7 mouse cellular contexts compared by ENCODE assay signal in the genomic region with DNA sequence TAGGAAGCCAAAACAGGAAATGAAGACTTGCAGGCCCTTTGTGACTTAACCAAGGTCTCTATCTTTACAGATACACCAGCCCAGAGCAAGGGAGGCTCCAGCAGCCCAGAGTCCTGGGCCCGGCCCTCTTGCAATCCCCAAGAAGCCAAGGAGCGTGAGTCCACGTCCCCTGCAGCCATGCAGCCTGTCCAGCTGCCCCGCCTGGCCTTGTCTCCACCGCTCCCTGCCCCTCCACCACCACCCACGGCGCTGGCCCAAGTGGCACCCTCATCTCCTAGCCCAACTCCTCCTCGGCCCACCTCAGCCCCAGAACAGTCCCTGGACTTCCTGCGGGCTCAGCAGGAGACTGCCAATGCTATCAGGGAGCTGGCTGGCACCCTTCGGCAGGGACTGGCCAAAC. TPM values are rescaled to one million over a fixed set of nuclear protein-coding genes. Genes with fewer than 3 reads are reported as not detected.
A peak's percentile ranks its signal among the peaks of the same experiment; 100 is the strongest.
DNase-seq lines count a peak whose midpoint lies in the region; ATAC-seq lines count a peak whose summit lies in the region.

No protein-coding gene starts in this region.

- H3K9ac ChIP-seq in neural tube, embryonic 11.5 days (ENCODE audit: low read length), result peak overlapping the region; percentile 54
- H3K9ac ChIP-seq in heart, embryonic 13.5 days, result peak overlapping the region; percentile 85
- H3K9ac ChIP-seq in liver, embryonic 13.5 days, result peak overlapping the region; percentile 70

- peaks cover 13% of the 10 kb centered on the region for H3K4me1 ChIP-seq in neural tube, embryonic 11.5 days (ENCODE audit: control insufficient read depth, insufficient read depth, low read length)
- H3K4me1 ChIP-seq in heart, embryonic 13.5 days, result peaks cover 47% of the 10 kb centered on the region
- H3K4me1 ChIP-seq in liver, embryonic 13.5 days (replicated peaks), result peaks cover 46% of the 10 kb centered on the region

- H3K4me2 ChIP-seq in neural tube, embryonic 11.5 days (ENCODE audit: low read depth), result peak overlapping the region; percentile 47
- peak overlapping the region; percentile 98 for H3K4me2 ChIP-seq in heart, embryonic 13.5 days
- H3K4me2 ChIP-seq in liver, embryonic 13.5 days, result peak overlapping the region; percentile 99

- DNase-seq in neural tube, embryonic 11.5 days (ENCODE audit: low spot score), result no peak
- DNase-seq in neural tube, embryonic 10.5 days (ENCODE audit: extremely low spot score, low spot score), result no peak
- no peak for DNase-seq in liver, embryonic 13.5 days
- DNase-seq in thymus, postnatal 14 days, result peak; percentile 55
- no peak for DNase-seq in frontal cortex, adult 2 months (ENCODE audit: extremely low spot score in 1 of 2, low spot score in 1 of 2)
- DNase-seq in layer of hippocampus, adult 9-10 months (ENCODE audit: low spot score), result no peak

- peak overlapping the region; percentile 34 for H3K4me3 ChIP-seq in neural tube, embryonic 11.5 days (ENCODE audit: low read depth, low read length)
- peak overlapping the region; percentile 54 for H3K4me3 ChIP-seq in heart, embryonic 13.5 days
- peak overlapping the region; percentile 58 for H3K4me3 ChIP-seq in liver, embryonic 13.5 days (replicated peaks)

- 49% methylated on average over 10 of the region's 10 CpGs for WGBS in neural tube, embryonic 11.5 days
- WGBS in heart, embryonic 13.5 days, result 27% methylated on average over 10 of the region's 10 CpGs
- WGBS in liver, embryonic 13.5 days (ENCODE audit: insufficient replicate concordance), result 30% methylated on average over 10 of the region's 10 CpGs

- peaks cover 1% of the 10 kb centered on the region; the same call in 1 of the 2 replicates for H3K36me3 ChIP-seq in neural tube, embryonic 11.5 days (ENCODE audit: control insufficient read depth, insufficient read depth, low read length)
- H3K36me3 ChIP-seq in heart, embryonic 13.5 days, result peaks cover 25% of the 10 kb centered on the region
- peaks cover 8% of the 10 kb centered on the region for H3K36me3 ChIP-seq in liver, embryonic 13.5 days

- 0 out of 2 replicates have a peak overlapping the region, but pooled peaks have one; percentile 35 for H3K27ac ChIP-seq in neural tube, embryonic 11.5 days (ENCODE audit: low read depth, low read length)
- H3K27ac ChIP-seq in heart, embryonic 13.5 days (replicated peaks), result peak overlapping the region; percentile 78
- H3K27ac ChIP-seq in liver, embryonic 13.5 days, result peak overlapping the region; percentile 66

- H3K27me3 ChIP-seq in neural tube, embryonic 11.5 days (ENCODE audit: control insufficient read depth, insufficient read depth, low read length), result no peaks in the 10 kb centered on the region
- no peaks in the 10 kb centered on the region for H3K27me3 ChIP-seq in heart, embryonic 13.5 days (replicated peaks)
- no peaks in the 10 kb centered on the region for H3K27me3 ChIP-seq in liver, embryonic 13.5 days

- ATAC-seq in neural tube, embryonic 11.5 days (ENCODE audit: insufficient read depth, low FRiP score, low TSS enrichment), result no peak
- no peak for ATAC-seq in heart, embryonic 13.5 days (ENCODE audit: extremely low read depth, insufficient number of reproducible peaks, low FRiP score, low TSS enrichment)
- no peak for ATAC-seq in liver, embryonic 13.5 days (ENCODE audit: low read depth)

- no peaks in the 10 kb centered on the region for H3K9me3 ChIP-seq in neural tube, embryonic 11.5 days (ENCODE audit: control insufficient read depth, low read length)
- H3K9me3 ChIP-seq in heart, embryonic 13.5 days, result no peaks in the 10 kb centered on the region
- H3K9me3 ChIP-seq in liver, embryonic 13.5 days (replicated peaks), result no peaks in the 10 kb centered on the region

RNA-seq across cellular contexts. Expression of gene Irf2bp1, which starts 3.4 kb away (rescaled TPM):
- 27.2 and 31.4 TPM in 2 replicates for polyA plus RNA-seq in neural tube, embryonic 11.5 days (2014; fragmentation: Nextera tagmentation; extraction: Ambion mirVana)
- 12.4 and 12.7 TPM in 2 replicates for polyA plus RNA-seq in heart, embryonic 13.5 days (2015; fragmentation: Nextera tagmentation; extraction: Ambion mirVana)
- polyA plus RNA-seq in liver, embryonic 13.5 days (2015; fragmentation: Nextera tagmentation; extraction: Ambion mirVana), result 9.2 and 9.3 TPM in 2 replicates
- 29.0 and 30.5 TPM in 2 replicates for polyA plus RNA-seq in frontal cortex, adult 2 months (2012; rRNA removed)

RNA-seq across cellular contexts. Expression of gene Mypop, which starts 9.4 kb away (rescaled TPM):
- 4.4 and 4.7 TPM in 2 replicates for polyA plus RNA-seq in neural tube, embryonic 11.5 days (2014; fragmentation: Nextera tagmentation; extraction: Ambion mirVana)
- 1.8 and 1.9 TPM in 2 replicates for polyA plus RNA-seq in heart, embryonic 13.5 days (2015; fragmentation: Nextera tagmentation; extraction: Ambion mirVana)
- 0.37 and 0.82 TPM in 2 replicates for polyA plus RNA-seq in liver, embryonic 13.5 days (2015; fragmentation: Nextera tagmentation; extraction: Ambion mirVana)
- 39.9 and 46.2 TPM in 2 replicates for polyA plus RNA-seq in frontal cortex, adult 2 months (2012; rRNA removed)

RNA-seq across cellular contexts. Expression of gene Nanos2, which starts 13.2 kb away (rescaled TPM):
- 0.29 TPM in 1 of 2 replicates, not detected in the other for polyA plus RNA-seq in neural tube, embryonic 11.5 days (2014; fragmentation: Nextera tagmentation; extraction: Ambion mirVana)
- polyA plus RNA-seq in heart, embryonic 13.5 days (2015; fragmentation: Nextera tagmentation; extraction: Ambion mirVana), result not detected in 2 replicates
- polyA plus RNA-seq in liver, embryonic 13.5 days (2015; fragmentation: Nextera tagmentation; extraction: Ambion mirVana), result not detected in 2 replicates
- 2.9 and 4.1 TPM in 2 replicates for polyA plus RNA-seq in frontal cortex, adult 2 months (2012; rRNA removed)

RNA-seq across cellular contexts. Expression of gene Foxa3, which starts 22.9 kb away (rescaled TPM):
- polyA plus RNA-seq in neural tube, embryonic 11.5 days (2014; fragmentation: Nextera tagmentation; extraction: Ambion mirVana), result not detected in 2 replicates
- 0.25 and 1.2 TPM in 2 replicates for polyA plus RNA-seq in heart, embryonic 13.5 days (2015; fragmentation: Nextera tagmentation; extraction: Ambion mirVana)
- polyA plus RNA-seq in liver, embryonic 13.5 days (2015; fragmentation: Nextera tagmentation; extraction: Ambion mirVana), result 25.6 and 29.4 TPM in 2 replicates
- polyA plus RNA-seq in frontal cortex, adult 2 months (2012; rRNA removed), result not detected in 2 replicates

RNA-seq across cellular contexts. Expression of gene Sympk, which starts 23.8 kb away (rescaled TPM):
- polyA plus RNA-seq in neural tube, embryonic 11.5 days (2014; fragmentation: Nextera tagmentation; extraction: Ambion mirVana), result 30.5 and 35.6 TPM in 2 replicates
- 24.8 TPM in 2 replicates for polyA plus RNA-seq in heart, embryonic 13.5 days (2015; fragmentation: Nextera tagmentation; extraction: Ambion mirVana)
- 15.0 and 17.4 TPM in 2 replicates for polyA plus RNA-seq in liver, embryonic 13.5 days (2015; fragmentation: Nextera tagmentation; extraction: Ambion mirVana)
- 118 and 120 TPM in 2 replicates for polyA plus RNA-seq in frontal cortex, adult 2 months (2012; rRNA removed)

Comparison
In these comparisons a context has a peak if more than half of its experiments do, and no peak if none do; other contexts are left out.
1. H3K4me2 ChIP-seq: peak in every context shown above with its lines; median percentile 99 in liver, embryonic 13.5 days; 98 in heart, embryonic 13.5 days; 47 in neural tube, embryonic 11.5 days.